Mouse (Mus musculus) heart, embryonic 14.5 days (tissue): ENCODE data around the gene 2700049A03Rik. TPM values are rescaled to one million over a fixed set of nuclear protein-coding genes. Genes with fewer than 3 reads are reported as not detected.

ENCODE experiments used
- ATAC-seq: fragments of 200-750 bp; cut with Nextera tagmentation; 2 replicates; pipeline ENCODE4 v1.8.0; 2017; ENCODE audit warnings: low read depth, moderate TSS enrichment; ENCODE audit not compliant: insufficient number of reproducible peaks, insufficient read depth, low FRiP score
- H3K27ac ChIP-seq, 2 experiments: fragments of 200-500 bp in 1 of 2; fragments of 300-500 bp in 1 of 2; sonication (generic) in 1 of 2; replicated peaks in 1 of 2; 2 replicates each; pipeline ENCODE4 v1.5.1; 2012 to 2014; ENCODE audit warnings: low read depth in 2 of 2, low read length in 2 of 2, control low read depth in 1 of 2, mild to moderate bottlenecking in 1 of 2, mixed read lengths in 1 of 2; ENCODE audit not compliant: control insufficient read depth in 1 of 2, insufficient read depth in 1 of 2
- H3K27me3 ChIP-seq: fragments of 300-500 bp; sonication (generic); 2 replicates; pipeline ENCODE4 v1.6.1; 2014; ENCODE audit warnings: mild to moderate bottlenecking, low read length, control low read depth; ENCODE audit not compliant: control insufficient read depth, insufficient read depth
- H3K36me3 ChIP-seq: fragments of 300-500 bp; sonication (generic); 2 replicates; pipeline ENCODE4 v1.6.1; 2014; ENCODE audit warnings: mild to moderate bottlenecking, control low read depth, low read length, mixed read lengths; ENCODE audit not compliant: control insufficient read depth, insufficient read depth
- H3K4me1 ChIP-seq, 2 experiments: fragments of 200-500 bp in 1 of 2; fragments of 300-500 bp in 1 of 2; sonication (generic) in 1 of 2; 2 replicates each; pipeline ENCODE4 v1.6.1; 2012 to 2014; ENCODE audit warnings: low read length in 2 of 2, control low read depth in 1 of 2, mixed read lengths in 1 of 2; ENCODE audit not compliant: control insufficient read depth in 2 of 2, insufficient read depth in 2 of 2
- H3K4me2 ChIP-seq: fragments of 300-500 bp; sonication (generic); 2 replicates; pipeline ENCODE4 v1.6.1; 2014; ENCODE audit warnings: mild to moderate bottlenecking, low read length
- H3K4me3 ChIP-seq, 2 experiments: fragments of 200-500 bp in 1 of 2; fragments of 300-500 bp in 1 of 2; sonication (generic) in 1 of 2; 2 replicates each; pipeline ENCODE4 v1.5.1; 2012 to 2014; ENCODE audit warnings: low read length in 2 of 2, mild to moderate bottlenecking in 2 of 2, control low read depth in 1 of 2, low read depth in 1 of 2, moderate library complexity in 1 of 2; ENCODE audit not compliant: control insufficient read depth in 1 of 2, insufficient read depth in 1 of 2
- H3K9ac ChIP-seq: fragments of 300-500 bp; sonication (generic); 2 replicates; pipeline ENCODE4 v1.6.1; 2014; ENCODE audit warnings: mild to moderate bottlenecking, low read length
- H3K9me3 ChIP-seq: fragments of 300-500 bp; sonication (generic); 2 replicates; pipeline ENCODE4 v1.6.1; 2016; ENCODE audit warnings: low read length, control low read depth; ENCODE audit not compliant: control insufficient read depth
- WGBS: fragments of 180-500 bp; shearing (Covaris S2); extraction: QIAGEN DNeasy Blood & Tissue Kit; methylation state at CpG from one replicate; pipeline ENCODE4 v1.1.7; 2014; 5-methylcytosine and 5-hydroxymethylcytosine counted together
- polyA plus RNA-seq: library from polyadenylated mRNA; unstranded; fragments of >200 nt; fragmentation: Nextera tagmentation; extraction: Ambion mirVana; gene quantifications from 2 replicates; pipeline ENCODE4 v1.2.1, GENCODE M21; 2014

The 2700049A03Rik gene
- polyA plus RNA-seq, 1 experiment from 2014 or later: 13.0 TPM

DNA sequence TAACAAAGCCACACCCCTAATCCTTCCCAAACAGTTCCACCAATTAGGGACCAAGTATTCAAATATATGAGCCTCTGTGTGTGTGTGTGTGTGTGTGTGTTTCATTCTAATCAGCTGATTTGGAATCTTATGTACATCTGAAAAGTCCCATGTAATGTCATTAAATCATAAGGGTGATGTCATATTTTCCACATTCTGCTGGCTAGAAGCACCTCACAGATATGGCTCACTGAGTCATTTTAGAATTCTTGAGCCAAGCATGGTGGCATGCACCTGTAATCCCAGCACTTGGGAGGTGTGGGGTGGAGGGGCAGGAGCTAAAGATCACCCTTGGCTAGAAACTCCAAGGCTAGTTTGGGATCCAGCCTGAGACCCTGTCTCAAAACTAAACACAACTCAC, 148.8 kb downstream of the 2700049A03Rik start:
- no peak overlapping the region for H3K4me2 ChIP-seq
- H3K4me3 ChIP-seq: no peak overlapping the region
- H3K27me3 ChIP-seq: no peaks in the 10 kb centered on the region
- no peak overlapping the region for H3K27ac ChIP-seq
- H3K36me3 ChIP-seq: no peaks in the 10 kb centered on the region
- ATAC-seq: no peak
- no peaks in the 10 kb centered on the region for H3K4me1 ChIP-seq
- no peak overlapping the region for H3K9ac ChIP-seq
- H3K9me3 ChIP-seq: 0 out of 2 replicates have a peak, but pooled peaks cover 5% of the 10 kb centered on the region

- no peaks in the 10 kb centered on the region for H3K36me3 ChIP-seq
- H3K27ac ChIP-seq: no peak overlapping the region
- 63% methylated on average over 2 of the region's 2 CpGs for WGBS
Observed at GRCm38 (mm10) chr12:71290460-71290859, 153.8 kb downstream of the 2700049A03Rik start.

More at GRCm38 (mm10) chr12:71290460-71290859, 153.8 kb downstream of the 2700049A03Rik start:
- no peaks in the 10 kb centered on the region for H3K9me3 ChIP-seq
- H3K9ac ChIP-seq: no peak overlapping the region
- H3K4me1 ChIP-seq: peaks cover 0 to 2% of the 10 kb centered on the region in 2 experiments; a peak in 2 of 4 replicates
- no peaks in the 10 kb centered on the region for H3K27me3 ChIP-seq
- no peak overlapping the region for H3K4me3 ChIP-seq
- no peak for ATAC-seq
- H3K4me2 ChIP-seq: no peak overlapping the region

Other genes starting within 250 kb of the 2700049A03Rik start
- 208 and 222 TPM in 2 replicates for gene Actr10, start 199.0 kb upstream of the 2700049A03Rik start, polyA plus RNA-seq
- 427 and 453 TPM in 2 replicates for gene Psma3, start 162.2 kb upstream of the 2700049A03Rik start, polyA plus RNA-seq
- gene Arid4a, start 120.9 kb upstream of the 2700049A03Rik start, polyA plus RNA-seq: 23.3 and 29.5 TPM in 2 replicates
- gene Tomm20l, start 25.4 kb upstream of the 2700049A03Rik start, polyA plus RNA-seq: 0.38 TPM in 1 of 2 replicates, not detected in the other
- 102 and 114 TPM in 2 replicates for gene Timm9, start 164 bp upstream of the 2700049A03Rik start, polyA plus RNA-seq
- 8.2 and 8.6 TPM in 2 replicates for gene Dact1, start 173.0 kb downstream of the 2700049A03Rik start, polyA plus RNA-seq